Mouse (Mus musculus): ENCODE data around the gene Rapgef4. TPM values are rescaled to one million over a fixed set of nuclear protein-coding genes. Genes with fewer than 3 reads are reported as not detected.

Gene Rapgef4
- polyA plus RNA-seq, 1 experiment from 2014 or later: 2.2 TPM

DNA sequence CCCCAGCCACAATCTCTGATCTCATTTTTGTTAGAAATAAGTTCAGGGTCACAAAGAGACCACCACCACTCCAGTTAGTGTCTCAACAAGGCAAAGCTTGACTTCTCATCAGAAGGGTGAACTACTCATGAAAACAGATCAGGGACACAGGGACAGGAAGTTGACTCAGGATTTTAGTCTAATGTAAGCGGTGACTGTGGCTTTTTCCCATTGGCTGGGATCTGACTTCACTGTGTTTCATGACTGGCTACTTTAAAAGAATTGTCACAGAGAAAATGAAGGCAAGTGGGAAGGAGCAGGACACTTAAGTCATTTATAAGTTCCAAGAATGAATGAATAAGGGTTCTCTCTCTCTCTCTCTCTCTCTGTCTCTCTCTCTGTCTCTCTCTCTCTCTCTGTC, 45.5 kb downstream of the Rapgef4 start:
- no peaks in the 10 kb centered on the region for H3K36me3 ChIP-seq (ENCODE audit: control insufficient read depth, insufficient read depth, low read length)
- ATAC-seq (replicated peaks; ENCODE audit: low FRiP score): no peak
- H3K27ac ChIP-seq (ENCODE audit: low read depth, low read length): no peak overlapping the region
- H3K27me3 ChIP-seq (ENCODE audit: control insufficient read depth, insufficient read depth, low read length): no peaks in the 10 kb centered on the region
- H3K4me1 ChIP-seq (replicated peaks; ENCODE audit: control insufficient read depth, insufficient read depth, low read length): no peaks in the 10 kb centered on the region
- no peak overlapping the region for H3K9ac ChIP-seq (ENCODE audit: low read length)
- H3K4me2 ChIP-seq (ENCODE audit: low read depth, low read length, severe bottlenecking): no peak overlapping the region
- no peak for DNase-seq (ENCODE audit: low spot score)
- 93% methylated on average over 1 of the region's 1 CpGs for WGBS
- H3K9me3 ChIP-seq (ENCODE audit: control insufficient read depth, low read length): no peaks in the 10 kb centered on the region
- H3K4me3 ChIP-seq (ENCODE audit: low read depth, low read length): no peak overlapping the region

GRCm38 (mm10) chr2:72029081-72029480, 48.0 kb downstream of the Rapgef4 start:
- Histone ChIP-seq H3K4me2 (ENCODE audit: low read depth, low read length, severe bottlenecking) (no peak overlapping the region), H3K36me3 (ENCODE audit: control insufficient read depth, insufficient read depth, low read length) (no peaks in the 10 kb centered on the region), H3K9me3 (ENCODE audit: control insufficient read depth, low read length) (no peaks in the 10 kb centered on the region), H3K27me3 (ENCODE audit: control insufficient read depth, insufficient read depth, low read length) (no peaks in the 10 kb centered on the region), H3K4me1 (replicated peaks; ENCODE audit: control insufficient read depth, insufficient read depth, low read length) (no peaks in the 10 kb centered on the region), H3K4me3 (ENCODE audit: low read depth, low read length) (no peak overlapping the region), H3K27ac (ENCODE audit: low read depth, low read length) (no peak overlapping the region), H3K9ac (ENCODE audit: low read length) (no peak overlapping the region)
- 93% methylated on average over 1 of the region's 1 CpGs for WGBS
- DNase-seq (ENCODE audit: low spot score): no peak
- no peak for ATAC-seq (replicated peaks; ENCODE audit: low FRiP score)

DNA sequence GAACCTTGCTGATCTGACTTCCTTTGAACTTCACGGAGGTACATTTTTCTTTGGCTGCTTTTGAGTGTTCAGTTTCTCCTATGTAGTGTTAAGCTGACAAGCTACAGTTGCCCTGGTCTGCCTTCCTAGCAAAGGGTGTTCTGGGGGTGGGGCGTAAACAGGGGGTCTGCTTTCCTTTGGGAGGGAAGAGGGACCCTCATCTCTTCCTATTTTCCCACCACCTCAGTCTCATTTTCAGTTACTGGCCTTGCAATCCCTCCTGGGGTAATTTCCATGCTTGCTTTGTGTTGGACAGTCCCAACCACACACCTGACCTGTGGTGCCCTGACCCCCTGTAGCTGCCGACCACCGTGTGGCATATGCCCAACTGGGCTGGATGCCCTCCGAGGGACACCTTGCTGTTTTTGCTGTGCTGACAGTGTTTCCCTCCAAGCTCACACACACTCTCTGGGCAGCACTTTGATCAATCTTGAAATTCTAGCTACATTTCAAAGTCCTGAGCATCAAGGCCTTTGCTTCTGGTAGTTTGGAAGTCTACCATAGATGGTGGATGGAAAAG, 48.6 kb downstream of the Rapgef4 start:
- Histone ChIP-seq H3K27me3 (ENCODE audit: control insufficient read depth, insufficient read depth, low read length) (no peaks in the 10 kb centered on the region), H3K4me2 (ENCODE audit: low read depth, low read length, severe bottlenecking) (no peak overlapping the region), H3K4me1 (replicated peaks; ENCODE audit: control insufficient read depth, insufficient read depth, low read length) (no peaks in the 10 kb centered on the region), H3K9me3 (ENCODE audit: control insufficient read depth, low read length) (no peaks in the 10 kb centered on the region), H3K36me3 (ENCODE audit: control insufficient read depth, insufficient read depth, low read length) (no peaks in the 10 kb centered on the region), H3K27ac (ENCODE audit: low read depth, low read length) (no peak overlapping the region), H3K9ac (ENCODE audit: low read length) (no peak overlapping the region), H3K4me3 (ENCODE audit: low read depth, low read length) (no peak overlapping the region)
- DNase-seq (ENCODE audit: low spot score) (no peak), ATAC-seq (replicated peaks; ENCODE audit: low FRiP score) (no peak)
- WGBS: 82% methylated on average over 5 of the region's 5 CpGs

- H3K4me1 ChIP-seq (replicated peaks; ENCODE audit: control insufficient read depth, insufficient read depth, low read length): no peaks in the 10 kb centered on the region
- WGBS: 90% methylated on average over 5 of the region's 5 CpGs
- H3K4me3 ChIP-seq (ENCODE audit: low read depth, low read length): no peak overlapping the region
- H3K27me3 ChIP-seq (ENCODE audit: control insufficient read depth, insufficient read depth, low read length): no peaks in the 10 kb centered on the region
- DNase-seq (ENCODE audit: low spot score): no peak
- no peak overlapping the region for H3K9ac ChIP-seq (ENCODE audit: low read length)
- no peaks in the 10 kb centered on the region for H3K9me3 ChIP-seq (ENCODE audit: control insufficient read depth, low read length)
- H3K4me2 ChIP-seq (ENCODE audit: low read depth, low read length, severe bottlenecking): no peak overlapping the region
- no peaks in the 10 kb centered on the region for H3K36me3 ChIP-seq (ENCODE audit: control insufficient read depth, insufficient read depth, low read length)
- no peak overlapping the region for H3K27ac ChIP-seq (ENCODE audit: low read depth, low read length)
- ATAC-seq (replicated peaks; ENCODE audit: low FRiP score): no peak
Measured at GRCm38 (mm10) chr2:72031717-72032116, 50.7 kb downstream of the Rapgef4 start.

DNA sequence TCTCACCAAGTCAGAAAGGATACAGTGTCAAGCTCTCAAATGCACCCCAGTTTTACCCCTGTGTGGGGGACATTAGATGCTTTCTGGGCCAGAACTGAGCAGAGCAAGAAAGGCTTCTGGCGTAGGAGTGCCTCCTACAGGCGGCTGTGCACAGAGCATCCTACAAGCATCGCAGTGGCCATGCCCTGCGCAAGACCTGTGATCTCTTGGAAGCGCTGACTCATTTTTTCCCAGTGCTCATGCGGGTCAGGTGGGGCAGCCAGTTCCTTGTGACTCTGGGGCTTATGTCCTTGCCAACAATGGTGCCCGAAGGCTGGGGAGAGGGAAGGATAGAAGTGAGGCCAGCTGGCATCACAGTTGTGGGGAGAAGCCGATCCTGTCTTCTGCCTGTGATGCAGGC, 54.6 kb downstream of the Rapgef4 start:
- 51% methylated on average over 8 of the region's 8 CpGs for WGBS
- DNase-seq (ENCODE audit: low spot score): no peak
- H3K4me1 ChIP-seq (replicated peaks; ENCODE audit: control insufficient read depth, insufficient read depth, low read length): peaks cover 5% of the 10 kb centered on the region; the same call in 1 of the 2 replicates

GRCm38 (mm10) chr2:72037357-72037756, 56.3 kb downstream of the Rapgef4 start:
- ATAC-seq (replicated peaks; ENCODE audit: low FRiP score) (no peak), DNase-seq (ENCODE audit: low spot score) (no peak)
- 94% methylated on average over 5 of the region's 5 CpGs for WGBS

More for the DNA sequence above, 54.6 kb downstream of the Rapgef4 start:
- Histone ChIP-seq H3K27ac (ENCODE audit: low read depth, low read length) (no peak overlapping the region), H3K4me3 (ENCODE audit: low read depth, low read length) (no peak overlapping the region), H3K9me3 (ENCODE audit: control insufficient read depth, low read length) (no peaks in the 10 kb centered on the region), H3K27me3 (ENCODE audit: control insufficient read depth, insufficient read depth, low read length) (no peaks in the 10 kb centered on the region), H3K36me3 (ENCODE audit: control insufficient read depth, insufficient read depth, low read length) (no peaks in the 10 kb centered on the region), H3K4me2 (ENCODE audit: low read depth, low read length, severe bottlenecking) (no peak overlapping the region), H3K9ac (ENCODE audit: low read length) (no peak overlapping the region)
- no peak for ATAC-seq (replicated peaks; ENCODE audit: low FRiP score)

GRCm38 (mm10) chr2:72038235-72038634, 57.2 kb downstream of the Rapgef4 start:
- no peak; the same call in 1 of the 2 replicates for ATAC-seq (replicated peaks; ENCODE audit: low FRiP score)
- H3K27ac ChIP-seq (ENCODE audit: low read depth, low read length): no peak overlapping the region

More at GRCm38 (mm10) chr2:72037357-72037756, 56.3 kb downstream of the Rapgef4 start:
- no peak overlapping the region for H3K4me3 ChIP-seq (ENCODE audit: low read depth, low read length)
- no peaks in the 10 kb centered on the region for H3K36me3 ChIP-seq (ENCODE audit: control insufficient read depth, insufficient read depth, low read length)
- no peaks in the 10 kb centered on the region for H3K27me3 ChIP-seq (ENCODE audit: control insufficient read depth, insufficient read depth, low read length)
- H3K9me3 ChIP-seq (ENCODE audit: control insufficient read depth, low read length): no peaks in the 10 kb centered on the region
- H3K9ac ChIP-seq (ENCODE audit: low read length): no peak overlapping the region
- H3K4me2 ChIP-seq (ENCODE audit: low read depth, low read length, severe bottlenecking): no peak overlapping the region
- H3K27ac ChIP-seq (ENCODE audit: low read depth, low read length): no peak overlapping the region
- H3K4me1 ChIP-seq (replicated peaks; ENCODE audit: control insufficient read depth, insufficient read depth, low read length): peaks cover 5% of the 10 kb centered on the region; the same call in 1 of the 2 replicates

GRCm38 (mm10) chr2:72038651-72039251, 57.7 kb downstream of the Rapgef4 start:
- Histone ChIP-seq H3K4me2 (ENCODE audit: low read depth, low read length, severe bottlenecking) (no peak overlapping the region), H3K9me3 (ENCODE audit: control insufficient read depth, low read length) (no peaks in the 10 kb centered on the region), H3K9ac (ENCODE audit: low read length) (no peak overlapping the region), H3K27me3 (ENCODE audit: control insufficient read depth, insufficient read depth, low read length) (no peaks in the 10 kb centered on the region), H3K36me3 (ENCODE audit: control insufficient read depth, insufficient read depth, low read length) (no peaks in the 10 kb centered on the region), H3K4me3 (ENCODE audit: low read depth, low read length) (no peak overlapping the region), H3K4me1 (replicated peaks; ENCODE audit: control insufficient read depth, insufficient read depth, low read length) (peaks cover 5% of the 10 kb centered on the region; the same call in 1 of the 2 replicates), H3K27ac (ENCODE audit: low read depth, low read length) (no peak overlapping the region)
- no peak for ATAC-seq (replicated peaks; ENCODE audit: low FRiP score)
- DNase-seq (ENCODE audit: low spot score): no peak
- 75% methylated on average over 18 of the region's 18 CpGs for WGBS

More at GRCm38 (mm10) chr2:72038235-72038634, 57.2 kb downstream of the Rapgef4 start:
- Histone ChIP-seq H3K4me1 (replicated peaks; ENCODE audit: control insufficient read depth, insufficient read depth, low read length) (peaks cover 5% of the 10 kb centered on the region; the same call in 1 of the 2 replicates), H3K4me3 (ENCODE audit: low read depth, low read length) (no peak overlapping the region), H3K4me2 (ENCODE audit: low read depth, low read length, severe bottlenecking) (no peak overlapping the region), H3K27me3 (ENCODE audit: control insufficient read depth, insufficient read depth, low read length) (no peaks in the 10 kb centered on the region), H3K9me3 (ENCODE audit: control insufficient read depth, low read length) (no peaks in the 10 kb centered on the region), H3K9ac (ENCODE audit: low read length) (no peak overlapping the region), H3K36me3 (ENCODE audit: control insufficient read depth, insufficient read depth, low read length) (no peaks in the 10 kb centered on the region)
- DNase-seq (ENCODE audit: low spot score): peak; percentile 89
- 26% methylated on average over 1 of the region's 1 CpGs for WGBS
